Mouse (Mus musculus) neural tube, embryonic 11.5 days (tissue): Measurements from ENCODE around the gene Prl7c1. TPM values are rescaled to one million over a fixed set of nuclear protein-coding genes. Genes with fewer than 3 reads are reported as not detected.

Experiments used
- polyA plus RNA-seq: library from polyadenylated mRNA; unstranded; fragments of >200 nt; fragmentation: Nextera tagmentation; extraction: Ambion mirVana; gene quantifications from 2 replicates; pipeline ENCODE4 v1.2.1, GENCODE M21; 2014

Gene Prl7c1
- polyA plus RNA-seq, 1 experiment from 2014 or later = not detected

Other genes starting within 250 kb of the Prl7c1 start
- gene Prl8a9, start 216.2 kb downstream of the Prl7c1 start, polyA plus RNA-seq = not detected in 2 replicates
- not detected in 2 replicates for gene Prl8a1, start 198.6 kb downstream of the Prl7c1 start, polyA plus RNA-seq
- not detected in 2 replicates for gene Prl7b1, start 170.2 kb downstream of the Prl7c1 start, polyA plus RNA-seq
- not detected in 2 replicates for gene Prl7a1, start 138.3 kb downstream of the Prl7c1 start, polyA plus RNA-seq
- not detected in 2 replicates for gene Prl7a2, start 112.8 kb downstream of the Prl7c1 start, polyA plus RNA-seq
- gene Prl7d1, start 64.1 kb downstream of the Prl7c1 start, polyA plus RNA-seq = not detected in 2 replicates
- gene Prl2a1, start 20.9 kb upstream of the Prl7c1 start, polyA plus RNA-seq = not detected in 2 replicates
- not detected in 2 replicates for gene Prl2c1, start 68.5 kb upstream of the Prl7c1 start, polyA plus RNA-seq
- not detected in 2 replicates for gene Prl4a1, start 235.4 kb upstream of the Prl7c1 start, polyA plus RNA-seq